Mouse (Mus musculus): ENCODE data around the gene Agap1.

The Agap1 gene

GRCm38 (mm10) chr1:89576174-89576890 is 121.7 kb downstream of the Agap1 start:
- DNase-seq (ENCODE audit: low read depth, low spot score), result no peak

- DNase-seq (ENCODE audit: low read depth, low spot score), result peak; percentile 87
Measured at GRCm38 (mm10) chr1:89576985-89577384, 122.4 kb downstream of the Agap1 start.

- DNase-seq (ENCODE audit: low read depth, low spot score), result peak; percentile 67
Measured at GRCm38 (mm10) chr1:89580031-89580998, 125.7 kb downstream of the Agap1 start.

GRCm38 (mm10) chr1:89580999-89581765 is 126.6 kb downstream of the Agap1 start:
- no peak for DNase-seq (ENCODE audit: low read depth, low spot score)

GRCm38 (mm10) chr1:89581766-89582125 is 127.1 kb downstream of the Agap1 start:
- DNase-seq (ENCODE audit: low read depth, low spot score), result no peak

GRCm38 (mm10) chr1:89583369-89583768 is 128.8 kb downstream of the Agap1 start:
- peak; percentile 35 for DNase-seq (ENCODE audit: low read depth, low spot score)

GRCm38 (mm10) chr1:89586991-89587683 is 132.5 kb downstream of the Agap1 start:
- DNase-seq (ENCODE audit: low read depth, low spot score), result no peak

GRCm38 (mm10) chr1:89588154-89588553 is 133.5 kb downstream of the Agap1 start:
- DNase-seq (ENCODE audit: low read depth, low spot score), result no peak

- no peak for DNase-seq (ENCODE audit: low read depth, low spot score)
Measured at GRCm38 (mm10) chr1:89590994-89591393, 136.4 kb downstream of the Agap1 start.

GRCm38 (mm10) chr1:89593219-89593618 is 138.6 kb downstream of the Agap1 start:
- DNase-seq (ENCODE audit: low read depth, low spot score), result no peak

- DNase-seq (ENCODE audit: low read depth, low spot score), result no peak
Measured at GRCm38 (mm10) chr1:89594999-89595398, 140.4 kb downstream of the Agap1 start.

GRCm38 (mm10) chr1:89595421-89595820 is 140.8 kb downstream of the Agap1 start:
- DNase-seq (ENCODE audit: low read depth, low spot score), result no peak

GRCm38 (mm10) chr1:89596223-89596622 is 141.6 kb downstream of the Agap1 start:
- no peak for DNase-seq (ENCODE audit: low read depth, low spot score)

GRCm38 (mm10) chr1:89598906-89599305 is 144.3 kb downstream of the Agap1 start:
- DNase-seq (ENCODE audit: low read depth, low spot score), result no peak

- DNase-seq (ENCODE audit: low read depth, low spot score), result peak; percentile 42
Measured at GRCm38 (mm10) chr1:89599983-89600741, 145.6 kb downstream of the Agap1 start.

GRCm38 (mm10) chr1:89601349-89601748 is 146.7 kb downstream of the Agap1 start:
- DNase-seq (ENCODE audit: low read depth, low spot score), result peak; percentile 43

GRCm38 (mm10) chr1:89602879-89603278 is 148.3 kb downstream of the Agap1 start:
- DNase-seq (ENCODE audit: low read depth, low spot score), result peak; percentile 37

- DNase-seq (ENCODE audit: low read depth, low spot score), result peak; percentile 72
Measured at GRCm38 (mm10) chr1:89606612-89607011, 152.0 kb downstream of the Agap1 start.

GRCm38 (mm10) chr1:89608766-89609165 is 154.2 kb downstream of the Agap1 start:
- no peak for DNase-seq (ENCODE audit: low read depth, low spot score)

- DNase-seq (ENCODE audit: low read depth, low spot score), result no peak
Measured at GRCm38 (mm10) chr1:89609964-89610363, 155.4 kb downstream of the Agap1 start.
